Mouse (Mus musculus): ENCODE data around the gene Naa50. TPM values are rescaled to one million over a fixed set of nuclear protein-coding genes. Genes with fewer than 3 reads are reported as not detected.

Naa50 gene
- polyA plus RNA-seq, 1 experiment: 170 TPM

GRCm38 (mm10) chr16:44211054-44211414, 71.4 kb downstream of the Naa50 start:
- no peak overlapping the region for H3K9ac ChIP-seq (ENCODE audit: low read depth, poor library complexity, severe bottlenecking)
- no peaks in the 10 kb centered on the region for H3K27me3 ChIP-seq (ENCODE audit: control insufficient read depth, insufficient read depth, low read length, poor library complexity, severe bottlenecking)
- no peaks in the 10 kb centered on the region for H3K36me3 ChIP-seq (ENCODE audit: control insufficient read depth, insufficient read depth, low read length, poor library complexity, severe bottlenecking)
- H3K9me3 ChIP-seq (replicated peaks; ENCODE audit: control insufficient read depth, insufficient read depth, low read length, poor library complexity, severe bottlenecking): no peaks in the 10 kb centered on the region
- TF ChIP-seq POLR2A (IDR thresholded peaks at IDR 0.05; ENCODE audit: insufficient read depth, low read length) (no peak), EP300 (IDR thresholded peaks at IDR 0.05; ENCODE audit: insufficient read depth, low read depth, low read length) (no peak), CTCF (IDR thresholded peaks at IDR 0.05; ENCODE audit: low read depth, low read length) (no peak)
- no peak overlapping the region for H3K27ac ChIP-seq (ENCODE audit: insufficient read depth, low read length)
- peaks cover 7% of the 10 kb centered on the region for H3K4me1 ChIP-seq (ENCODE audit: control insufficient read depth, insufficient read depth, low read length)
- no peak overlapping the region for H3K4me3 ChIP-seq (ENCODE audit: low read depth, low read length)

GRCm38 (mm10) chr16:44212703-44213102, 73.1 kb downstream of the Naa50 start:
- Histone ChIP-seq H3K4me1 (ENCODE audit: control insufficient read depth, insufficient read depth, low read length) (peaks cover 1% of the 10 kb centered on the region), H3K36me3 (ENCODE audit: control insufficient read depth, insufficient read depth, low read length, poor library complexity, severe bottlenecking) (no peaks in the 10 kb centered on the region), H3K27ac (ENCODE audit: insufficient read depth, low read length) (no peak overlapping the region), H3K9ac (ENCODE audit: low read depth, poor library complexity, severe bottlenecking) (no peak overlapping the region), H3K27me3 (ENCODE audit: control insufficient read depth, insufficient read depth, low read length, poor library complexity, severe bottlenecking) (no peaks in the 10 kb centered on the region), H3K9me3 (replicated peaks; ENCODE audit: control insufficient read depth, insufficient read depth, low read length, poor library complexity, severe bottlenecking) (no peaks in the 10 kb centered on the region), H3K4me3 (ENCODE audit: low read depth, low read length) (no peak overlapping the region)
- no peak for TF ChIP-seq EP300 (IDR thresholded peaks at IDR 0.05; ENCODE audit: insufficient read depth, low read depth, low read length)
- TF ChIP-seq POLR2A (IDR thresholded peaks at IDR 0.05; ENCODE audit: insufficient read depth, low read length): no peak
- no peak for TF ChIP-seq CTCF (IDR thresholded peaks at IDR 0.05; ENCODE audit: low read depth, low read length)

Other genes with a start within 250 kb of the Naa50 start
- 42.1 and 45.3 TPM in 2 replicates for gene Qtrt2, start 213.0 kb upstream of the Naa50 start, polyA plus RNA-seq (2011; ENCODE audit: insufficient read depth, insufficient read length, low read depth, missing spikeins)
- gene Zdhhc23, start 160.0 kb upstream of the Naa50 start, polyA plus RNA-seq (2011; ENCODE audit: insufficient read depth, insufficient read length, low read depth, missing spikeins): 2.9 and 3.2 TPM in 2 replicates
- gene Gramd1c, start 76.5 kb upstream of the Naa50 start, polyA plus RNA-seq (2011; ENCODE audit: insufficient read depth, insufficient read length, low read depth, missing spikeins): 3.0 TPM in 2 replicates
- 81.2 and 87.7 TPM in 2 replicates for gene Atp6v1a, start 125 bp upstream of the Naa50 start, polyA plus RNA-seq (2011; ENCODE audit: insufficient read depth, insufficient read length, low read depth, missing spikeins)
- gene Usf3, start 33.4 kb downstream of the Naa50 start, polyA plus RNA-seq (2011; ENCODE audit: insufficient read depth, insufficient read length, low read depth, missing spikeins): 19.3 and 22.4 TPM in 2 replicates
- gene Sidt1, start 193.4 kb downstream of the Naa50 start, polyA plus RNA-seq (2011; ENCODE audit: insufficient read depth, insufficient read length, low read depth, missing spikeins): not detected in 2 replicates
- gene Spice1, start 207.3 kb downstream of the Naa50 start, polyA plus RNA-seq (2011; ENCODE audit: insufficient read depth, insufficient read length, low read depth, missing spikeins): 56.9 and 60.9 TPM in 2 replicates